Mouse (Mus musculus): ENCODE results near the gene Cacna1s. TPM values are rescaled to one million over a fixed set of nuclear protein-coding genes. Genes with fewer than 3 reads are reported as not detected.
A peak's percentile ranks its signal among the peaks of the same experiment; 100 is the strongest.

Gene Cacna1s
- polyA plus RNA-seq, 1 experiment, result 3.4 TPM

- 79% methylated on average over 12 of the region's 12 CpGs for WGBS
- H3K27me3 ChIP-seq (ENCODE audit: control insufficient read depth, insufficient read depth, low read length), result no peaks in the 10 kb centered on the region
- H3K4me3 ChIP-seq (ENCODE audit: low read depth, low read length), result no peak overlapping the region
- H3K4me1 ChIP-seq (ENCODE audit: control insufficient read depth, insufficient read depth, insufficient read length, low read length), result peaks cover 19% of the 10 kb centered on the region
- TF ChIP-seq CTCF (IDR thresholded peaks at IDR 0.05; ENCODE audit: extremely low read depth, insufficient read length, insufficient replicate concordance, low read depth, low read length), result no peak
- no peak for TF ChIP-seq POLR2A (IDR thresholded peaks at IDR 0.05; ENCODE audit: low read depth, low read length)
- H3K36me3 ChIP-seq (ENCODE audit: control insufficient read depth, insufficient read depth, low read length), result peaks cover 72% of the 10 kb centered on the region
- H3K27ac ChIP-seq (ENCODE audit: insufficient read depth, low read depth, low read length), result no peak overlapping the region
Measured at GRCm38 (mm10) chr1:136159830-136160229, 107.3 kb downstream of the Cacna1s start.

- TF ChIP-seq CTCF (IDR thresholded peaks at IDR 0.05; ENCODE audit: extremely low read depth, insufficient read length, insufficient replicate concordance, low read depth, low read length), result no peak
- no peak for TF ChIP-seq POLR2A (IDR thresholded peaks at IDR 0.05; ENCODE audit: low read depth, low read length)
- 91% methylated on average over 12 of the region's 12 CpGs for WGBS
- H3K27ac ChIP-seq (ENCODE audit: insufficient read depth, low read depth, low read length), result no peak overlapping the region
- H3K4me1 ChIP-seq (ENCODE audit: control insufficient read depth, insufficient read depth, insufficient read length, low read length), result peaks cover 19% of the 10 kb centered on the region
- H3K4me3 ChIP-seq (ENCODE audit: low read depth, low read length), result no peak overlapping the region
- H3K27me3 ChIP-seq (ENCODE audit: control insufficient read depth, insufficient read depth, low read length), result no peaks in the 10 kb centered on the region
- peaks cover 75% of the 10 kb centered on the region for H3K36me3 ChIP-seq (ENCODE audit: control insufficient read depth, insufficient read depth, low read length)
Measured at GRCm38 (mm10) chr1:136160297-136160696, 107.7 kb downstream of the Cacna1s start.

GRCm38 (mm10) chr1:136160930-136161329 is 108.4 kb downstream of the Cacna1s start:
- Histone ChIP-seq H3K4me3 (ENCODE audit: low read depth, low read length) (no peak overlapping the region), H3K27me3 (ENCODE audit: control insufficient read depth, insufficient read depth, low read length) (no peaks in the 10 kb centered on the region), H3K27ac (ENCODE audit: insufficient read depth, low read depth, low read length) (no peak overlapping the region), H3K36me3 (ENCODE audit: control insufficient read depth, insufficient read depth, low read length) (peaks cover 74% of the 10 kb centered on the region), H3K4me1 (ENCODE audit: control insufficient read depth, insufficient read depth, insufficient read length, low read length) (peaks cover 19% of the 10 kb centered on the region)
- TF ChIP-seq POLR2A (IDR thresholded peaks at IDR 0.05; ENCODE audit: low read depth, low read length) (no peak), CTCF (IDR thresholded peaks at IDR 0.05; ENCODE audit: extremely low read depth, insufficient read length, insufficient replicate concordance, low read depth, low read length) (no peak)
- WGBS, result 95% methylated on average over 6 of the region's 6 CpGs

- Histone ChIP-seq H3K27ac (ENCODE audit: insufficient read depth, low read depth, low read length) (no peak overlapping the region), H3K4me1 (ENCODE audit: control insufficient read depth, insufficient read depth, insufficient read length, low read length) (peaks cover 18% of the 10 kb centered on the region), H3K4me3 (ENCODE audit: low read depth, low read length) (no peak overlapping the region), H3K36me3 (ENCODE audit: control insufficient read depth, insufficient read depth, low read length) (peaks cover 69% of the 10 kb centered on the region), H3K27me3 (ENCODE audit: control insufficient read depth, insufficient read depth, low read length) (no peaks in the 10 kb centered on the region)
- TF ChIP-seq CTCF (IDR thresholded peaks at IDR 0.05; ENCODE audit: extremely low read depth, insufficient read length, insufficient replicate concordance, low read depth, low read length) (no peak), POLR2A (IDR thresholded peaks at IDR 0.05; ENCODE audit: low read depth, low read length) (no peak)
- 90% methylated on average over 7 of the region's 7 CpGs for WGBS
Measured at GRCm38 (mm10) chr1:136161333-136161921, 108.9 kb downstream of the Cacna1s start.

- H3K36me3 ChIP-seq (ENCODE audit: control insufficient read depth, insufficient read depth, low read length), result peaks cover 44% of the 10 kb centered on the region
- H3K27me3 ChIP-seq (ENCODE audit: control insufficient read depth, insufficient read depth, low read length), result no peaks in the 10 kb centered on the region
- H3K27ac ChIP-seq (ENCODE audit: insufficient read depth, low read depth, low read length), result no peak overlapping the region
- no peak overlapping the region for H3K4me3 ChIP-seq (ENCODE audit: low read depth, low read length)
- 88% methylated on average over 2 of the region's 2 CpGs for WGBS
- TF ChIP-seq CTCF (IDR thresholded peaks at IDR 0.05; ENCODE audit: extremely low read depth, insufficient read length, insufficient replicate concordance, low read depth, low read length), result no peak
- no peak for TF ChIP-seq POLR2A (IDR thresholded peaks at IDR 0.05; ENCODE audit: low read depth, low read length)
- no peaks in the 10 kb centered on the region for H3K4me1 ChIP-seq (ENCODE audit: control insufficient read depth, insufficient read depth, insufficient read length, low read length)
Measured at GRCm38 (mm10) chr1:136165436-136165835, 112.9 kb downstream of the Cacna1s start.

GRCm38 (mm10) chr1:136167657-136168056 is 115.1 kb downstream of the Cacna1s start:
- Histone ChIP-seq H3K4me1 (ENCODE audit: control insufficient read depth, insufficient read depth, insufficient read length, low read length) (peaks cover 7% of the 10 kb centered on the region), H3K4me3 (ENCODE audit: low read depth, low read length) (no peak overlapping the region), H3K36me3 (ENCODE audit: control insufficient read depth, insufficient read depth, low read length) (peaks cover 35% of the 10 kb centered on the region), H3K27ac (ENCODE audit: insufficient read depth, low read depth, low read length) (no peak overlapping the region), H3K27me3 (ENCODE audit: control insufficient read depth, insufficient read depth, low read length) (no peaks in the 10 kb centered on the region)
- TF ChIP-seq POLR2A (IDR thresholded peaks at IDR 0.05; ENCODE audit: low read depth, low read length) (no peak), CTCF (IDR thresholded peaks at IDR 0.05; ENCODE audit: extremely low read depth, insufficient read length, insufficient replicate concordance, low read depth, low read length) (peak; percentile 26; the same call in 1 of the 2 replicates)
- WGBS, result 79% methylated on average over 8 of the region's 8 CpGs

Other genes starting within 250 kb of the Cacna1s start
- gene Lad1, start 234.2 kb upstream of the Cacna1s start, polyA plus RNA-seq (2012; rRNA removed), result 128 and 314 TPM in 2 replicates
- 0.56 TPM in 2 replicates for gene Tnnt2, start 216.4 kb upstream of the Cacna1s start, polyA plus RNA-seq (2012; rRNA removed)
- 5.0 and 12.5 TPM in 2 replicates for gene Pkp1, start 133.5 kb upstream of the Cacna1s start, polyA plus RNA-seq (2012; rRNA removed)
- 0.11 and 0.34 TPM in 2 replicates for gene Igfn1, start 46.4 kb upstream of the Cacna1s start, polyA plus RNA-seq (2012; rRNA removed)
- gene Tmem9, start 44.6 kb upstream of the Cacna1s start, polyA plus RNA-seq (2012; rRNA removed), result 20.4 and 21.8 TPM in 2 replicates
- gene Ascl5, start 1.9 kb upstream of the Cacna1s start, polyA plus RNA-seq (2012; rRNA removed), result not detected in 2 replicates
- 12.4 and 28.6 TPM in 2 replicates for gene Kif21b, start 78.6 kb downstream of the Cacna1s start, polyA plus RNA-seq (2012; rRNA removed)
- 1.1 and 2.2 TPM in 2 replicates for gene Mroh3, start 160.1 kb downstream of the Cacna1s start, polyA plus RNA-seq (2012; rRNA removed)
- 35.2 and 55.9 TPM in 2 replicates for gene Inava, start 181.5 kb downstream of the Cacna1s start, polyA plus RNA-seq (2012; rRNA removed)
- gene Gpr25, start 208.1 kb downstream of the Cacna1s start, polyA plus RNA-seq (2012; rRNA removed), result 0.36 and 0.55 TPM in 2 replicates

Data from small intestine, adult 2 months (tissue).